Mouse (Mus musculus): ENCODE measurements around the gene Srek1ip1. TPM values are rescaled to one million over a fixed set of nuclear protein-coding genes. Genes with fewer than 3 reads are reported as not detected.

The Srek1ip1 gene
- total and polyA plus RNA-seq, 2 experiments from 2014 or later = 18.8 to 20.3 TPM

- H3K4me3 ChIP-seq (ENCODE audit: low read depth, low read length) = no peak overlapping the region
- DNase-seq (ENCODE audit: low spot score) (no peak), ATAC-seq (ENCODE audit: insufficient read depth, low read depth) (no peak)
These were observed 28.9 kb downstream of the Srek1ip1 start for GRCm38 (mm10) chr13:104821192-104821591.

GRCm38 (mm10) chr13:104821908-104822307, 29.6 kb downstream of the Srek1ip1 start:
- H3K27me3 ChIP-seq (ENCODE audit: control insufficient read depth, insufficient read depth, low read length) = no peaks in the 10 kb centered on the region
- H3K9me3 ChIP-seq (replicated peaks; ENCODE audit: control insufficient read depth, low read length) = 0 out of 2 replicates have a peak, but pooled peaks cover under 1% of the 10 kb centered on the region
- H3K27ac ChIP-seq (ENCODE audit: low read depth) = no peak overlapping the region
- 85% methylated on average over 1 of the region's 1 CpGs for WGBS
- H3K4me2 ChIP-seq (ENCODE audit: low read depth, low read length) = peak overlapping the region; percentile 38
- no peak for ATAC-seq (ENCODE audit: insufficient read depth, low read depth)
- no peak for TF ChIP-seq CTCF (IDR thresholded peaks at IDR 0.05; ENCODE audit: low read depth)
- no peak for TF ChIP-seq EP300 (IDR thresholded peaks at IDR 0.05; ENCODE audit: low read depth)
- no peak overlapping the region for H3K9ac ChIP-seq (replicated peaks; ENCODE audit: low read depth, low read length)
- H3K4me3 ChIP-seq (ENCODE audit: low read depth, low read length) = no peak overlapping the region
- peaks cover 12% of the 10 kb centered on the region for H3K4me1 ChIP-seq (ENCODE audit: control insufficient read depth, insufficient read depth)
- peaks cover 8% of the 10 kb centered on the region; the same call in 1 of the 2 replicates for H3K36me3 ChIP-seq (replicated peaks; ENCODE audit: control insufficient read depth, insufficient read depth, low read length)
- DNase-seq (ENCODE audit: low spot score) = no peak

More at GRCm38 (mm10) chr13:104821192-104821591, 28.9 kb downstream of the Srek1ip1 start:
- H3K27me3 ChIP-seq (ENCODE audit: control insufficient read depth, insufficient read depth, low read length) = no peaks in the 10 kb centered on the region
- no peak overlapping the region for H3K27ac ChIP-seq (ENCODE audit: low read depth)
- no peak overlapping the region for H3K4me2 ChIP-seq (ENCODE audit: low read depth, low read length)
- H3K9me3 ChIP-seq (replicated peaks; ENCODE audit: control insufficient read depth, low read length) = no peaks in the 10 kb centered on the region
- 0 out of 2 replicates have a peak, but pooled peaks cover 7% of the 10 kb centered on the region for H3K36me3 ChIP-seq (replicated peaks; ENCODE audit: control insufficient read depth, insufficient read depth, low read length)
- H3K9ac ChIP-seq (replicated peaks; ENCODE audit: low read depth, low read length) = no peak overlapping the region
- peaks cover 14% of the 10 kb centered on the region for H3K4me1 ChIP-seq (ENCODE audit: control insufficient read depth, insufficient read depth)
- TF ChIP-seq EP300 (IDR thresholded peaks at IDR 0.05; ENCODE audit: low read depth) = no peak
- TF ChIP-seq CTCF (IDR thresholded peaks at IDR 0.05; ENCODE audit: low read depth) = no peak

GRCm38 (mm10) chr13:104822411-104822838, 30.1 kb downstream of the Srek1ip1 start:
- peak overlapping the region; percentile 62 for H3K27ac ChIP-seq (ENCODE audit: low read depth)
- H3K9ac ChIP-seq (replicated peaks; ENCODE audit: low read depth, low read length) = 0 out of 2 replicates have a peak overlapping the region, but pooled peaks have one; percentile 33
- no peak overlapping the region for H3K4me3 ChIP-seq (ENCODE audit: low read depth, low read length)
- 0 out of 2 replicates have a peak, but pooled peaks cover 4% of the 10 kb centered on the region for H3K9me3 ChIP-seq (replicated peaks; ENCODE audit: control insufficient read depth, low read length)
- peak; percentile 53 for ATAC-seq (ENCODE audit: insufficient read depth, low read depth)
- 21% methylated on average over 8 of the region's 8 CpGs for WGBS
- peaks cover 13% of the 10 kb centered on the region for H3K36me3 ChIP-seq (replicated peaks; ENCODE audit: control insufficient read depth, insufficient read depth, low read length)
- H3K4me2 ChIP-seq (ENCODE audit: low read depth, low read length) = peak overlapping the region; percentile 38
- no peaks in the 10 kb centered on the region for H3K27me3 ChIP-seq (ENCODE audit: control insufficient read depth, insufficient read depth, low read length)
- DNase-seq (ENCODE audit: low spot score) = peak; percentile 41
- TF ChIP-seq EP300 (IDR thresholded peaks at IDR 0.05; ENCODE audit: low read depth) = no peak
- TF ChIP-seq CTCF (IDR thresholded peaks at IDR 0.05; ENCODE audit: low read depth) = no peak
- peaks cover 12% of the 10 kb centered on the region for H3K4me1 ChIP-seq (ENCODE audit: control insufficient read depth, insufficient read depth)

- no peak overlapping the region for H3K27ac ChIP-seq (ENCODE audit: low read depth)
- TF ChIP-seq CTCF (IDR thresholded peaks at IDR 0.05; ENCODE audit: low read depth) (no peak), EP300 (IDR thresholded peaks at IDR 0.05; ENCODE audit: low read depth) (no peak)
- H3K36me3 ChIP-seq (replicated peaks; ENCODE audit: control insufficient read depth, insufficient read depth, low read length) = peaks cover 33% of the 10 kb centered on the region
- DNase-seq (ENCODE audit: low spot score) (no peak), ATAC-seq (ENCODE audit: insufficient read depth, low read depth) (no peak)
- H3K9ac ChIP-seq (replicated peaks; ENCODE audit: low read depth, low read length) = no peak overlapping the region
- no peaks in the 10 kb centered on the region for H3K27me3 ChIP-seq (ENCODE audit: control insufficient read depth, insufficient read depth, low read length)
- no peak overlapping the region for H3K4me2 ChIP-seq (ENCODE audit: low read depth, low read length)
- no peaks in the 10 kb centered on the region; the same call in 1 of the 2 replicates for H3K4me1 ChIP-seq (ENCODE audit: control insufficient read depth, insufficient read depth)
- no peak overlapping the region for H3K4me3 ChIP-seq (ENCODE audit: low read depth, low read length)
- 58% methylated on average over 2 of the region's 2 CpGs for WGBS
- 0 out of 2 replicates have a peak, but pooled peaks cover 12% of the 10 kb centered on the region for H3K9me3 ChIP-seq (replicated peaks; ENCODE audit: control insufficient read depth, low read length)
These were observed 33.2 kb downstream of the Srek1ip1 start for GRCm38 (mm10) chr13:104825470-104825869.

- H3K4me1 ChIP-seq (ENCODE audit: control insufficient read depth, insufficient read depth) = no peaks in the 10 kb centered on the region
- no peaks in the 10 kb centered on the region for H3K27me3 ChIP-seq (ENCODE audit: control insufficient read depth, insufficient read depth, low read length)
- H3K4me2 ChIP-seq (ENCODE audit: low read depth, low read length) = no peak overlapping the region
- ATAC-seq (ENCODE audit: insufficient read depth, low read depth) (no peak), DNase-seq (ENCODE audit: low spot score) (no peak)
- TF ChIP-seq EP300 (IDR thresholded peaks at IDR 0.05; ENCODE audit: low read depth) (no peak), CTCF (IDR thresholded peaks at IDR 0.05; ENCODE audit: low read depth) (no peak)
- H3K27ac ChIP-seq (ENCODE audit: low read depth) = no peak overlapping the region
- H3K9me3 ChIP-seq (replicated peaks; ENCODE audit: control insufficient read depth, low read length) = 0 out of 2 replicates have a peak, but pooled peaks cover 5% of the 10 kb centered on the region
- H3K36me3 ChIP-seq (replicated peaks; ENCODE audit: control insufficient read depth, insufficient read depth, low read length) = peaks cover 74% of the 10 kb centered on the region
- WGBS = 93% methylated on average over 13 of the region's 13 CpGs
- no peak overlapping the region for H3K4me3 ChIP-seq (ENCODE audit: low read depth, low read length)
- no peak overlapping the region for H3K9ac ChIP-seq (replicated peaks; ENCODE audit: low read depth, low read length)
These were observed 40.5 kb downstream of the Srek1ip1 start for GRCm38 (mm10) chr13:104832811-104833210.

- H3K4me1 ChIP-seq (ENCODE audit: control insufficient read depth, insufficient read depth) = no peaks in the 10 kb centered on the region
- H3K4me2 ChIP-seq (ENCODE audit: low read depth, low read length) = no peak overlapping the region
- H3K27ac ChIP-seq (ENCODE audit: low read depth) = no peak overlapping the region
- ATAC-seq (ENCODE audit: insufficient read depth, low read depth) (no peak), DNase-seq (ENCODE audit: low spot score) (no peak)
- no peaks in the 10 kb centered on the region for H3K9me3 ChIP-seq (replicated peaks; ENCODE audit: control insufficient read depth, low read length)
- H3K9ac ChIP-seq (replicated peaks; ENCODE audit: low read depth, low read length) = no peak overlapping the region
- H3K36me3 ChIP-seq (replicated peaks; ENCODE audit: control insufficient read depth, insufficient read depth, low read length) = peaks cover 48% of the 10 kb centered on the region
- H3K27me3 ChIP-seq (ENCODE audit: control insufficient read depth, insufficient read depth, low read length) = no peaks in the 10 kb centered on the region
- TF ChIP-seq EP300 (IDR thresholded peaks at IDR 0.05; ENCODE audit: low read depth) (no peak), CTCF (IDR thresholded peaks at IDR 0.05; ENCODE audit: low read depth) (no peak)
- H3K4me3 ChIP-seq (ENCODE audit: low read depth, low read length) = no peak overlapping the region
- 52% methylated on average over 7 of the region's 7 CpGs for WGBS
These were observed 45.3 kb downstream of the Srek1ip1 start for GRCm38 (mm10) chr13:104837628-104838027.
